Mouse (Mus musculus) lung, adult 2 months (tissue): ENCODE results near the gene Ckb.

ENCODE experiments used
- CTCF ChIP-seq: fragments of 200-500 bp; IDR thresholded peaks from 2 replicates; pipeline ENCODE4 v1.5.1; 2011; ENCODE audit warnings: mild to moderate bottlenecking, low read length, control low read depth; ENCODE audit not compliant: insufficient read depth
- POLR2A ChIP-seq: fragments of 200-500 bp; IDR thresholded peaks from 2 replicates; pipeline ENCODE4 v1.6.1; 2011; ENCODE audit warnings: low read depth, mild to moderate bottlenecking, control low read depth, low read length, borderline replicate concordance; ENCODE audit errors: extremely low read depth

DNA sequence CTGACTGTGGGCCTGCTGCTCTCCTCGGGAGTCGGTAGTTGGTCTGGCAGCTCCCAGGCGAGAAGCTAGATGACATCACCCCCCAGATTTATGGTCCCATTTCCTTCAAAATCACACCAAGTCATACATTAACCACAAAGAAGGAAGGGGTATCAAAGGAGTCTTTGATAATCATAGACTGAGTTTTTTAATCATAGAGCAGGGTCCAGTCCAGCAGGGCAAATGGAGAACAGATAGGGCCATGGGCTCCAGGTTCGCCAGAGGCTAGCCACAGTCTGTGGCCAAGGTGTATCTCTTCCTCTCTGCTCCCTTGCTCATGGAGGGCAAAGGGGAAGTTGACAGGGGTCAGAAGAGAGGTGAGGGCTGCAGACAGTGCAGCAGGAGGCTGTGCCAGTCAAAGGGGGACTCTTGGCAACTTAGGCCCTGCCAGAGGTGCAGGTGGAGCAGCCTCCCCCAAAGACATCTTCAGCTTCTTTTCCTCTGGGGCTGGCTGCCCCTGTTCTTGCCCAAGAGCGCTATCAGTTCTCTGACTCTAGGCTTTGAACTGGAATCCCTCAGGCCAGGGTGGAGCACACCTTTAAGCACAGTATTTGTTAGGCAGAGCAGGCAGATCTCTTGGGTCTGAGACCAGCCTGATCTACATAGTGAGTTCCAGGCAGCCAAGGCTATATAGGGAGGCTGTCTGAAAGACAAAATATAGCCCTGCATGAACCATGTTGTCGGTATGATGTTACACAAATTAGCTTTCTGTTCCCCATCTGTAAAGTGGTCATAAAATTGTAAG is 3.9 kb upstream of the Ckb start:
- TF ChIP-seq CTCF (no peak), POLR2A (no peak)
